Mouse (Mus musculus) midbrain, embryonic 10.5 days (tissue): ENCODE data around the gene Ackr1. TPM values are rescaled to one million over a fixed set of nuclear protein-coding genes. Genes with fewer than 3 reads are reported as not detected.
A peak's percentile ranks its signal among the peaks of the same experiment; 100 is the strongest.

Experiments used
- DNase-seq: peaks from one replicate; pipeline ENCODE4 v3.0.0-alpha.2; 2017; ENCODE audit warnings: low spot score
- H3K27ac ChIP-seq: fragments of 300-500 bp; sonication (generic); replicated peaks from 2 replicates; pipeline ENCODE4 v1.5.1; 2016; ENCODE audit warnings: mild to moderate bottlenecking
- H3K27me3 ChIP-seq: fragments of 300-500 bp; sonication (generic); 2 replicates; pipeline ENCODE4 v1.6.1; 2016; ENCODE audit warnings: low read depth, mild to moderate bottlenecking; ENCODE audit not compliant: poor library complexity, severe bottlenecking
- H3K36me3 ChIP-seq: fragments of 300-500 bp; sonication (generic); 2 replicates; pipeline ENCODE4 v1.6.1; 2016; ENCODE audit warnings: mild to moderate bottlenecking, moderate library complexity
- H3K4me1 ChIP-seq: fragments of 300-500 bp; sonication (generic); 2 replicates; pipeline ENCODE4 v1.6.1; 2016
- H3K4me3 ChIP-seq: fragments of 300-500 bp; sonication (generic); 2 replicates; pipeline ENCODE4 v1.5.1; 2016; ENCODE audit warnings: mild to moderate bottlenecking, moderate library complexity
- H3K9me3 ChIP-seq: fragments of 300-500 bp; sonication (generic); replicated peaks from 2 replicates; pipeline ENCODE4 v1.6.1; 2016; ENCODE audit warnings: mild to moderate bottlenecking
- WGBS: fragments of 180-500 bp; shearing (Covaris S2); methylation state at CpG from one replicate; pipeline ENCODE4 v1.1.7; 2016; 5-methylcytosine and 5-hydroxymethylcytosine counted together
- polyA plus RNA-seq: library from polyadenylated mRNA; unstranded; fragments of >200 nt; fragmentation: Nextera tagmentation; extraction: Ambion mirVana; gene quantifications from 2 replicates; pipeline ENCODE4 v1.2.1, GENCODE M21; 2016

Gene Ackr1
- 1.6 and 2.4 TPM in 2 replicates for polyA plus RNA-seq

- Histone ChIP-seq H3K4me3 (no peak within 1 kb of the TSS), H3K36me3 (no peaks in the 10 kb centered on the region), H3K27ac (peak within 1 kb of the TSS; percentile 9; the same call in 1 of the 2 replicates), H3K9me3 (no peaks in the 10 kb centered on the region), H3K4me1 (peaks cover 24% of the 10 kb centered on the region), H3K27me3 (no peaks in the 10 kb centered on the region)
- 74% methylated on average over 9 of the region's 9 CpGs for WGBS
- no peak for DNase-seq
These were observed at the start of gene Ackr1 for GRCm38 (mm10) chr1:173333312-173334253. Gene Ackr1 (minus strand): TSS chr1:173333750.

- Histone ChIP-seq H3K4me1 (no peaks in the 10 kb centered on the region), H3K9me3 (no peaks in the 10 kb centered on the region), H3K27me3 (no peaks in the 10 kb centered on the region), H3K4me3 (no peak overlapping the region), H3K27ac (no peak overlapping the region), H3K36me3 (no peaks in the 10 kb centered on the region)
- DNase-seq, result no peak
- WGBS, result 90% methylated on average over 6 of the region's 6 CpGs
These were observed 47.9 kb upstream of the Ackr1 start for GRCm38 (mm10) chr1:173381436-173381835.

GRCm38 (mm10) chr1:173377380-173378112, 44.0 kb upstream of the Ackr1 start:
- peaks cover 8% of the 10 kb centered on the region; the same call in 1 of the 2 replicates for H3K4me1 ChIP-seq
- no peaks in the 10 kb centered on the region for H3K27me3 ChIP-seq
- no peaks in the 10 kb centered on the region for H3K36me3 ChIP-seq
- WGBS, result 38% methylated on average over 13 of the region's 13 CpGs
- H3K9me3 ChIP-seq, result no peaks in the 10 kb centered on the region
- DNase-seq, result peak; percentile 49
- no peak overlapping the region for H3K27ac ChIP-seq
- no peak overlapping the region for H3K4me3 ChIP-seq

GRCm38 (mm10) chr1:173374020-173374419, 40.5 kb upstream of the Ackr1 start:
- no peaks in the 10 kb centered on the region for H3K9me3 ChIP-seq
- peaks cover 2% of the 10 kb centered on the region for H3K27me3 ChIP-seq
- 86% methylated on average over 7 of the region's 7 CpGs for WGBS
- H3K36me3 ChIP-seq, result no peaks in the 10 kb centered on the region
- peaks cover 18% of the 10 kb centered on the region; the same call in 1 of the 2 replicates for H3K4me1 ChIP-seq
- no peak for DNase-seq
- H3K27ac ChIP-seq, result no peak overlapping the region
- no peak overlapping the region for H3K4me3 ChIP-seq

GRCm38 (mm10) chr1:173371586-173371985, 38.0 kb upstream of the Ackr1 start:
- DNase-seq, result no peak
- peaks cover 16% of the 10 kb centered on the region for H3K27me3 ChIP-seq
- H3K36me3 ChIP-seq, result no peaks in the 10 kb centered on the region
- peaks cover 36% of the 10 kb centered on the region for H3K4me1 ChIP-seq
- no peak overlapping the region for H3K27ac ChIP-seq
- no peaks in the 10 kb centered on the region for H3K9me3 ChIP-seq
- 88% methylated on average over 6 of the region's 6 CpGs for WGBS
- no peak overlapping the region for H3K4me3 ChIP-seq

- H3K4me1 ChIP-seq, result peaks cover 47% of the 10 kb centered on the region
These were observed 36.9 kb upstream of the Ackr1 start for GRCm38 (mm10) chr1:173370456-173370855.

GRCm38 (mm10) chr1:173369611-173370010, 36.1 kb upstream of the Ackr1 start:
- H3K27me3 ChIP-seq, result peaks cover 24% of the 10 kb centered on the region
- H3K27ac ChIP-seq, result no peak overlapping the region
- H3K36me3 ChIP-seq, result no peaks in the 10 kb centered on the region
- 76% methylated on average over 2 of the region's 2 CpGs for WGBS
- no peaks in the 10 kb centered on the region for H3K9me3 ChIP-seq
- H3K4me3 ChIP-seq, result no peak overlapping the region
- peaks cover 49% of the 10 kb centered on the region for H3K4me1 ChIP-seq
- no peak for DNase-seq

More at GRCm38 (mm10) chr1:173370456-173370855, 36.9 kb upstream of the Ackr1 start:
- DNase-seq, result no peak
- no peak overlapping the region for H3K27ac ChIP-seq
- no peaks in the 10 kb centered on the region for H3K36me3 ChIP-seq
- no peaks in the 10 kb centered on the region for H3K9me3 ChIP-seq
- peaks cover 22% of the 10 kb centered on the region for H3K27me3 ChIP-seq
- WGBS, result 71% methylated on average over 6 of the region's 6 CpGs
- no peak overlapping the region for H3K4me3 ChIP-seq

GRCm38 (mm10) chr1:173367356-173368046, 34.0 kb upstream of the Ackr1 start, which contains the start of gene Cadm3:
Gene Cadm3 (minus strand): TSS chr1:173367695.
- Histone ChIP-seq H3K4me1 (peaks cover 41% of the 10 kb centered on the region), H3K27me3 (peaks cover 24% of the 10 kb centered on the region), H3K4me3 (peak within 1 kb of the TSS; percentile 91), H3K9me3 (no peaks in the 10 kb centered on the region), H3K27ac (peak within 1 kb of the TSS; percentile 91), H3K36me3 (no peaks in the 10 kb centered on the region)
- under 1% methylated on average over 45 of the region's 46 CpGs for WGBS
- peak; percentile 84 for DNase-seq

- DNase-seq, result no peak
- H3K27ac ChIP-seq, result peak overlapping the region; percentile 91
- under 1% methylated on average over 31 of the region's 31 CpGs for WGBS
These were observed 33.3 kb upstream of the Ackr1 start for GRCm38 (mm10) chr1:173366701-173367355.

GRCm38 (mm10) chr1:173365970-173366409, 32.4 kb upstream of the Ackr1 start:
- DNase-seq, result peak; percentile 25
- peaks cover 41% of the 10 kb centered on the region for H3K4me1 ChIP-seq
- peaks cover 24% of the 10 kb centered on the region for H3K27me3 ChIP-seq

More at GRCm38 (mm10) chr1:173366701-173367355, 33.3 kb upstream of the Ackr1 start:
- Histone ChIP-seq H3K9me3 (no peaks in the 10 kb centered on the region), H3K27me3 (peaks cover 24% of the 10 kb centered on the region), H3K36me3 (no peaks in the 10 kb centered on the region), H3K4me1 (peaks cover 41% of the 10 kb centered on the region), H3K4me3 (peak overlapping the region; percentile 91)

GRCm38 (mm10) chr1:173364125-173364800, 30.7 kb upstream of the Ackr1 start:
- Histone ChIP-seq H3K27ac (no peak overlapping the region), H3K4me3 (no peak overlapping the region), H3K4me1 (peaks cover 31% of the 10 kb centered on the region), H3K9me3 (no peaks in the 10 kb centered on the region), H3K27me3 (peaks cover 24% of the 10 kb centered on the region; the same call in 1 of the 2 replicates), H3K36me3 (no peaks in the 10 kb centered on the region)
- no peak for DNase-seq
- 84% methylated on average over 4 of the region's 4 CpGs for WGBS

More at GRCm38 (mm10) chr1:173365970-173366409, 32.4 kb upstream of the Ackr1 start:
- Histone ChIP-seq H3K27ac (peak overlapping the region; percentile 91; the same call in 1 of the 2 replicates), H3K4me3 (peak overlapping the region; percentile 91), H3K36me3 (no peaks in the 10 kb centered on the region), H3K9me3 (no peaks in the 10 kb centered on the region)
- 0% methylated on average over 13 of the region's 13 CpGs for WGBS
